Mouse (Mus musculus) lung, postnatal 0 days (tissue): ENCODE results near the gene Gm20388.

ENCODE experiments used
- CTCF ChIP-seq: IDR thresholded peaks from 2 replicates; pipeline ENCODE4 v1.5.1; 2016; ENCODE audit warnings: antibody characterized with exemption, mild to moderate bottlenecking
- EP300 ChIP-seq: IDR thresholded peaks from 2 replicates; pipeline ENCODE4 v1.6.1; 2016; ENCODE audit warnings: antibody characterized with exemption, mild to moderate bottlenecking, control low read depth

- no peak for TF ChIP-seq CTCF
- TF ChIP-seq EP300, result no peak
Observed at GRCm38 (mm10) chr8:119943616-119944015, 33.0 kb downstream of the Gm20388 start.
